Mouse (Mus musculus) adrenal gland, adult 8-10 months (tissue): ENCODE results near the gene Ppp2r3a. TPM values are rescaled to one million over a fixed set of nuclear protein-coding genes. Genes with fewer than 3 reads are reported as not detected.

Experiments used
- DNase-seq: peaks from one replicate; pipeline ENCODE4 v3.0.0; 2022
- total RNA-seq, 4 experiments: library from RNA; stranded (reverse); gene quantifications; 2 replicates each; pipeline ENCODE4 v1.2.4; 2022

Ppp2r3a gene
- total RNA-seq, 4 experiments from 2014 or later: 24.7 to 32.5 (median 26.4) TPM

- peak; percentile 79 for DNase-seq
These were observed 483 bp downstream of the Ppp2r3a start for GRCm38 (mm10) chr9:101250981-101251643.

GRCm38 (mm10) chr9:101250486-101250885 is 1.1 kb downstream of the Ppp2r3a start:
- no peak for DNase-seq

GRCm38 (mm10) chr9:101249626-101250025 is 2.0 kb downstream of the Ppp2r3a start:
- no peak for DNase-seq

GRCm38 (mm10) chr9:101247541-101247940 is 4.1 kb downstream of the Ppp2r3a start:
- DNase-seq: no peak

GRCm38 (mm10) chr9:101245493-101245892 is 6.1 kb downstream of the Ppp2r3a start:
- DNase-seq: no peak

GRCm38 (mm10) chr9:101243711-101244110 is 7.9 kb downstream of the Ppp2r3a start:
- DNase-seq: no peak

- no peak for DNase-seq
These were observed 11.4 kb downstream of the Ppp2r3a start for GRCm38 (mm10) chr9:101240161-101240560.

GRCm38 (mm10) chr9:101235786-101236185 is 15.8 kb downstream of the Ppp2r3a start:
- no peak for DNase-seq

- DNase-seq: no peak
These were observed 19.6 kb downstream of the Ppp2r3a start for GRCm38 (mm10) chr9:101232034-101232433.

- no peak for DNase-seq
These were observed 21.6 kb downstream of the Ppp2r3a start for GRCm38 (mm10) chr9:101230028-101230427.

- DNase-seq: no peak
These were observed 22.7 kb downstream of the Ppp2r3a start for GRCm38 (mm10) chr9:101228892-101229291.

- DNase-seq: no peak
These were observed 43.6 kb downstream of the Ppp2r3a start for GRCm38 (mm10) chr9:101207984-101208383.

GRCm38 (mm10) chr9:101206516-101206915 is 45.1 kb downstream of the Ppp2r3a start:
- DNase-seq: no peak

- no peak for DNase-seq
These were observed 46.4 kb downstream of the Ppp2r3a start for GRCm38 (mm10) chr9:101205216-101205615.

GRCm38 (mm10) chr9:101204059-101204458 is 47.5 kb downstream of the Ppp2r3a start:
- no peak for DNase-seq

GRCm38 (mm10) chr9:101200627-101201026 is 51.0 kb downstream of the Ppp2r3a start:
- DNase-seq: no peak

GRCm38 (mm10) chr9:101198804-101199203 is 52.8 kb downstream of the Ppp2r3a start:
- no peak for DNase-seq

- no peak for DNase-seq
These were observed 53.3 kb downstream of the Ppp2r3a start for GRCm38 (mm10) chr9:101198261-101198660.

GRCm38 (mm10) chr9:101181962-101182701 is 69.5 kb downstream of the Ppp2r3a start:
- DNase-seq: peak; percentile 57

- no peak for DNase-seq
These were observed 70.3 kb downstream of the Ppp2r3a start for GRCm38 (mm10) chr9:101181291-101181690.

GRCm38 (mm10) chr9:101180234-101180633 is 71.4 kb downstream of the Ppp2r3a start:
- DNase-seq: no peak

GRCm38 (mm10) chr9:101160627-101161026 is 91.0 kb downstream of the Ppp2r3a start:
- DNase-seq: no peak

GRCm38 (mm10) chr9:101160092-101160491 is 91.5 kb downstream of the Ppp2r3a start:
- DNase-seq: no peak

GRCm38 (mm10) chr9:101159431-101159830 is 92.2 kb downstream of the Ppp2r3a start:
- no peak for DNase-seq
